Mouse (Mus musculus) neutrophil, adult 5-6 weeks (primary cell): ENCODE measurements around the gene Tiam1. TPM values are rescaled to one million over a fixed set of nuclear protein-coding genes. Genes with fewer than 3 reads are reported as not detected.

ENCODE experiments used
- ATAC-seq: fragments of 151-379, 151-347 bp; 2 replicates; pipeline ENCODE4 v1.8.0; 2017; ENCODE audit warnings: mild to moderate bottlenecking, moderate TSS enrichment; ENCODE audit not compliant: insufficient number of reproducible peaks, poor library complexity, low FRiP score, severe bottlenecking; ENCODE audit errors: extremely low read depth
- total RNA-seq: library from RNA; stranded (forward); fragments of 200-1000 nt; gene quantifications from 2 replicates; pipeline ENCODE4 v1.2.3, GENCODE M21; 2017

Gene Tiam1
- total RNA-seq, 1 experiment from 2014 or later: 8.8 TPM

GRCm38 (mm10) chr16:90025526-90026172, 117.9 kb downstream of the Tiam1 start:
- ATAC-seq: no peak

- ATAC-seq: no peak
Measured at GRCm38 (mm10) chr16:90023665-90024010, 119.9 kb downstream of the Tiam1 start.

- ATAC-seq: no peak
Measured at GRCm38 (mm10) chr16:90022932-90023664, 120.5 kb downstream of the Tiam1 start.

GRCm38 (mm10) chr16:90016046-90016445, 127.5 kb downstream of the Tiam1 start:
- ATAC-seq: no peak

GRCm38 (mm10) chr16:90014596-90014995, 129.0 kb downstream of the Tiam1 start:
- no peak for ATAC-seq

GRCm38 (mm10) chr16:90011521-90012181, 131.9 kb downstream of the Tiam1 start:
- ATAC-seq: no peak

GRCm38 (mm10) chr16:90008504-90008903, 135.1 kb downstream of the Tiam1 start:
- no peak for ATAC-seq

GRCm38 (mm10) chr16:90007391-90007977, 136.1 kb downstream of the Tiam1 start:
- no peak for ATAC-seq

- no peak for ATAC-seq
Measured at GRCm38 (mm10) chr16:90003556-90003955, 140.0 kb downstream of the Tiam1 start.

- no peak for ATAC-seq
Measured at GRCm38 (mm10) chr16:89995155-89995554, 148.4 kb downstream of the Tiam1 start.

GRCm38 (mm10) chr16:89993991-89994825, 149.4 kb downstream of the Tiam1 start:
- no peak for ATAC-seq

- no peak for ATAC-seq
Measured at GRCm38 (mm10) chr16:89993506-89993905, 150.1 kb downstream of the Tiam1 start.

- ATAC-seq: no peak
Measured at GRCm38 (mm10) chr16:89991701-89992152, 151.8 kb downstream of the Tiam1 start.

GRCm38 (mm10) chr16:89990288-89990955, 153.1 kb downstream of the Tiam1 start:
- no peak for ATAC-seq

- no peak for ATAC-seq
Measured at GRCm38 (mm10) chr16:89989816-89990215, 153.8 kb downstream of the Tiam1 start.

- ATAC-seq: peak; percentile 72
Measured at GRCm38 (mm10) chr16:89986672-89987362, 156.8 kb downstream of the Tiam1 start.

GRCm38 (mm10) chr16:89985702-89986481, 157.7 kb downstream of the Tiam1 start:
- ATAC-seq: peak; percentile 57
